9 mouse cellular contexts compared by ENCODE assay signal in the genomic region with DNA sequence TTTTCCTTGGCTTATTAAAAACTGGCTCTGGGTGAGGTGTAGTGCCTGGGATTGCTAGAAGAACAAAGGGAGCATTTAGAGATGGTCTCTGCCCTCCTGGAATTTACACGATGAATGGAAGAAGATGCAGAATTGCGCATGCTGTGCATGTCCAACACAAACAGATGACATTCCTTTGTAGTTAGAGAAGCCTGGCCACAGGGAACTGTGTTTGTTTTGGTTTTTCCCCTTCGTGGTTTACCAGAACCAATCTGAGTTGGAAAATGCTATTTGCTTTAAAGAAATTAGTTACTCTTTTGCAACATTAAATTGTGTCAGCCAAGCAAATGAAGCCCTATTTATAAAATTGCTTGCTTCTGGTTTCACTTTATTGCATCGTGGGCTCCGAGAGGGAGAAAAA. TPM values are rescaled to one million over a fixed set of nuclear protein-coding genes. Genes with fewer than 3 reads are reported as not detected.
DNase-seq lines count a peak whose midpoint lies in the region; ATAC-seq and TF ChIP-seq lines count a peak whose summit lies in the region.
"Had no signal": no experiment of that assay in that cellular context is flagged by ENCODE, and none has a peak within 500 bp of the region (broad histone marks: within the 10 kb centered on the region; RNA-seq: fewer than 3 reads in every experiment).

A gene (plus strand): TSS at position 170 of the 400 bp plus-strand sequence.

- WGBS in kidney, postnatal 0 days: 44% methylated on average over 5 of the region's 5 CpGs
- WGBS in kidney, embryonic 16.5 days: 55% methylated on average over 5 of the region's 5 CpGs
- WGBS in kidney, embryonic 14.5 days: 72% methylated on average over 5 of the region's 5 CpGs

- 0 out of 2 replicates have a peak within 1 kb of the TSS, but pooled peaks have one; percentile 16 for H3K4me2 ChIP-seq in kidney, postnatal 0 days (ENCODE audit: low read length)
- H3K4me2 ChIP-seq in kidney, embryonic 16.5 days (replicated peaks; ENCODE audit: low read depth, low read length): no peak within 1 kb of the TSS
- no peak within 1 kb of the TSS for H3K4me2 ChIP-seq in kidney, embryonic 14.5 days (replicated peaks; ENCODE audit: low read depth, low read length)
- H3K4me2 ChIP-seq: limb, embryonic 12.5 days had no signal

- H3K27ac ChIP-seq in kidney, postnatal 0 days: no peak within 1 kb of the TSS
- no peak within 1 kb of the TSS for H3K27ac ChIP-seq in kidney, embryonic 16.5 days (ENCODE audit: low read length)
- no peak within 1 kb of the TSS for H3K27ac ChIP-seq in kidney, embryonic 14.5 days (ENCODE audit: low read depth, low read length)
- H3K27ac ChIP-seq: limb, embryonic 12.5 days had no signal

- H3K9ac ChIP-seq in kidney, postnatal 0 days (ENCODE audit: low read depth, low read length): no peak within 1 kb of the TSS
- no peak within 1 kb of the TSS for H3K9ac ChIP-seq in kidney, embryonic 16.5 days (replicated peaks; ENCODE audit: low read length)
- H3K9ac ChIP-seq in kidney, embryonic 14.5 days (ENCODE audit: low read depth, low read length): no peak within 1 kb of the TSS
- H3K9ac ChIP-seq: limb, embryonic 12.5 days had no signal

- TF ChIP-seq CTCF in kidney, postnatal 0 days (IDR thresholded peaks at IDR 0.05; ENCODE audit: low read depth): no peak

- H3K36me3 ChIP-seq in kidney, postnatal 0 days (ENCODE audit: insufficient read depth, low read length): no peaks in the 10 kb centered on the region
- no peaks in the 10 kb centered on the region for H3K36me3 ChIP-seq in kidney, embryonic 16.5 days (ENCODE audit: insufficient read depth, low read length)
- no peaks in the 10 kb centered on the region for H3K36me3 ChIP-seq in kidney, embryonic 14.5 days (ENCODE audit: control insufficient read depth, insufficient read depth, low read length)
- H3K36me3 ChIP-seq: limb, embryonic 12.5 days had no signal

- DNase-seq in kidney, postnatal 0 days (ENCODE audit: low spot score): peak; percentile 28
- peak; percentile 73 for DNase-seq in adipocyte (ENCODE audit: low spot score)
- DNase-seq in fibroblast of lung, adult 2 months (ENCODE audit: low read depth): peak; percentile 48
- DNase-seq in lung, postnatal 25 days (ENCODE audit: low spot score): peak; percentile 18
- DNase-seq in cerebellum, adult 9-11 months: no peak
- DNase-seq in right cerebral cortex, postnatal 4 days: no peak

- ATAC-seq in kidney, postnatal 0 days (replicated peaks; ENCODE audit: low FRiP score, low read depth): no peak
- no peak for ATAC-seq in kidney, embryonic 16.5 days (ENCODE audit: low FRiP score, low TSS enrichment)
- ATAC-seq in kidney, embryonic 14.5 days (ENCODE audit: low FRiP score, low TSS enrichment): no peak

- H3K27me3 ChIP-seq in kidney, postnatal 0 days (ENCODE audit: insufficient read depth, low read length): no peaks in the 10 kb centered on the region
- no peaks in the 10 kb centered on the region for H3K27me3 ChIP-seq in kidney, embryonic 16.5 days (ENCODE audit: insufficient read depth, low read length)
- no peaks in the 10 kb centered on the region for H3K27me3 ChIP-seq in kidney, embryonic 14.5 days (ENCODE audit: control insufficient read depth, insufficient read depth, low read length)
- H3K27me3 ChIP-seq: limb, embryonic 12.5 days had no signal

- no peaks in the 10 kb centered on the region; the same call in 1 of the 2 replicates for H3K4me1 ChIP-seq in kidney, postnatal 0 days (replicated peaks; ENCODE audit: insufficient read depth, low read length)
- no peaks in the 10 kb centered on the region for H3K4me1 ChIP-seq in kidney, embryonic 16.5 days (ENCODE audit: insufficient read depth, low read length)
- H3K4me1 ChIP-seq in kidney, embryonic 14.5 days (ENCODE audit: control insufficient read depth, insufficient read depth, low read length): no peaks in the 10 kb centered on the region

- no peaks in the 10 kb centered on the region for H3K9me3 ChIP-seq in kidney, postnatal 0 days (replicated peaks; ENCODE audit: low read length)
- H3K9me3 ChIP-seq in kidney, embryonic 16.5 days (ENCODE audit: low read length): no peaks in the 10 kb centered on the region
- H3K9me3 ChIP-seq in kidney, embryonic 14.5 days (ENCODE audit: control insufficient read depth, low read length): no peaks in the 10 kb centered on the region
- H3K9me3 ChIP-seq: limb, embryonic 12.5 days had no signal

- H3K4me3 ChIP-seq in kidney, postnatal 0 days (replicated peaks; ENCODE audit: low read depth, low read length): no peak within 1 kb of the TSS
- H3K4me3 ChIP-seq in kidney, embryonic 16.5 days (ENCODE audit: low read length): no peak within 1 kb of the TSS
- H3K4me3 ChIP-seq in kidney, embryonic 14.5 days (ENCODE audit: low read length): no peak within 1 kb of the TSS
- H3K4me3 ChIP-seq: limb, embryonic 12.5 days had no signal

RNA-seq across cellular contexts. Expression of the gene that starts here (rescaled TPM):
- 5.3 and 6.3 TPM in 2 replicates for polyA plus RNA-seq in kidney, postnatal 0 days (2015; fragmentation: Nextera tagmentation; extraction: Ambion mirVana)
- 1.0 and 1.1 TPM in 2 replicates for polyA plus RNA-seq in kidney, embryonic 16.5 days (2015; fragmentation: Nextera tagmentation; extraction: Ambion mirVana)
- 0.10 and 0.47 TPM in 2 replicates for polyA plus RNA-seq in kidney, embryonic 14.5 days (2014; fragmentation: Nextera tagmentation; extraction: Ambion mirVana)

Comparison
In these comparisons a context has a peak if more than half of its experiments do, and no peak if none do; other contexts are left out.
1. DNase-seq: peak in kidney, postnatal 0 days (single experiment), adipocyte (single experiment), fibroblast of lung, adult 2 months (single experiment) and lung, postnatal 25 days (single experiment); none in cerebellum, adult 9-11 months (single experiment) and right cerebral cortex, postnatal 4 days (single experiment).